Mouse (Mus musculus): ENCODE measurements around the gene Syngr1.

- TF ChIP-seq CTCF (conservative IDR thresholded peaks at IDR 0.05; ENCODE audit: insufficient read depth, insufficient read length, low read depth, low read length) = no peak
- TF ChIP-seq POLR2A (IDR thresholded peaks at IDR 0.05; ENCODE audit: low read depth, low read length) = no peak
Measured at GRCm38 (mm10) chr15:80105490-80106410, 14.6 kb downstream of the Syngr1 start.
